Mouse (Mus musculus): ENCODE measurements around the gene Wipf1. TPM values are rescaled to one million over a fixed set of nuclear protein-coding genes. Genes with fewer than 3 reads are reported as not detected.

Wipf1 gene
- polyA plus RNA-seq, 1 experiment: 47.3 TPM

GRCm38 (mm10) chr2:73404442-73404841, 125.1 kb downstream of the Wipf1 start:
- H3K27ac ChIP-seq (ENCODE audit: control insufficient read depth, insufficient read depth, low read depth, low read length, poor library complexity): no peak overlapping the region
- no peak for TF ChIP-seq CTCF (IDR thresholded peaks at IDR 0.05; ENCODE audit: control insufficient read depth, insufficient read depth, low read length)
- H3K4me3 ChIP-seq (replicated peaks; ENCODE audit: control insufficient read depth, low read depth, low read length): no peak overlapping the region
- H3K4me1 ChIP-seq (ENCODE audit: control insufficient read depth, insufficient read depth, low read length): no peaks in the 10 kb centered on the region
- 73% methylated on average over 9 of the region's 9 CpGs for WGBS

GRCm38 (mm10) chr2:73403385-73404013, 126.0 kb downstream of the Wipf1 start:
- no peak overlapping the region for H3K4me3 ChIP-seq (replicated peaks; ENCODE audit: control insufficient read depth, low read depth, low read length)
- TF ChIP-seq CTCF (IDR thresholded peaks at IDR 0.05; ENCODE audit: control insufficient read depth, insufficient read depth, low read length): no peak
- no peak for TF ChIP-seq POLR2A (IDR thresholded peaks at IDR 0.05; ENCODE audit: borderline replicate concordance, control insufficient read depth, low read depth, low read length)
- no peaks in the 10 kb centered on the region; the same call in 1 of the 2 replicates for H3K4me1 ChIP-seq (ENCODE audit: control insufficient read depth, insufficient read depth, low read length)
- no peak overlapping the region for H3K27ac ChIP-seq (ENCODE audit: control insufficient read depth, insufficient read depth, low read depth, low read length, poor library complexity)
- 62% methylated on average over 15 of the region's 15 CpGs for WGBS

- 21% methylated on average over 1 of the region's 1 CpGs for WGBS
These were observed 127.8 kb downstream of the Wipf1 start for GRCm38 (mm10) chr2:73401689-73402088.

GRCm38 (mm10) chr2:73397476-73397875, 132.1 kb downstream of the Wipf1 start:
- Histone ChIP-seq H3K4me3 (replicated peaks; ENCODE audit: control insufficient read depth, low read depth, low read length) (no peak overlapping the region), H3K27ac (ENCODE audit: control insufficient read depth, insufficient read depth, low read depth, low read length, poor library complexity) (no peak overlapping the region), H3K4me1 (ENCODE audit: control insufficient read depth, insufficient read depth, low read length) (no peaks in the 10 kb centered on the region; the same call in none of the 2 replicates)
- TF ChIP-seq POLR2A (IDR thresholded peaks at IDR 0.05; ENCODE audit: borderline replicate concordance, control insufficient read depth, low read depth, low read length): no peak
- no peak for TF ChIP-seq CTCF (IDR thresholded peaks at IDR 0.05; ENCODE audit: control insufficient read depth, insufficient read depth, low read length)
- 93% methylated on average over 2 of the region's 2 CpGs for WGBS

More at GRCm38 (mm10) chr2:73401689-73402088, 127.8 kb downstream of the Wipf1 start:
- no peak overlapping the region for H3K4me3 ChIP-seq (replicated peaks; ENCODE audit: control insufficient read depth, low read depth, low read length)
- no peaks in the 10 kb centered on the region; the same call in none of the 2 replicates for H3K4me1 ChIP-seq (ENCODE audit: control insufficient read depth, insufficient read depth, low read length)
- no peak for TF ChIP-seq POLR2A (IDR thresholded peaks at IDR 0.05; ENCODE audit: borderline replicate concordance, control insufficient read depth, low read depth, low read length)
- no peak for TF ChIP-seq CTCF (IDR thresholded peaks at IDR 0.05; ENCODE audit: control insufficient read depth, insufficient read depth, low read length)
- H3K27ac ChIP-seq (ENCODE audit: control insufficient read depth, insufficient read depth, low read depth, low read length, poor library complexity): no peak overlapping the region

- H3K4me1 ChIP-seq (ENCODE audit: control insufficient read depth, insufficient read depth, low read length): no peaks in the 10 kb centered on the region; the same call in none of the 2 replicates
- WGBS: 45% methylated on average over 3 of the region's 3 CpGs
- H3K27ac ChIP-seq (ENCODE audit: control insufficient read depth, insufficient read depth, low read depth, low read length, poor library complexity): no peak overlapping the region
- H3K4me3 ChIP-seq (replicated peaks; ENCODE audit: control insufficient read depth, low read depth, low read length): no peak overlapping the region
- TF ChIP-seq POLR2A (IDR thresholded peaks at IDR 0.05; ENCODE audit: borderline replicate concordance, control insufficient read depth, low read depth, low read length): no peak
- TF ChIP-seq CTCF (IDR thresholded peaks at IDR 0.05; ENCODE audit: control insufficient read depth, insufficient read depth, low read length): no peak
These were observed 132.7 kb downstream of the Wipf1 start for GRCm38 (mm10) chr2:73396828-73397325.

GRCm38 (mm10) chr2:73395516-73395915, 134.0 kb downstream of the Wipf1 start:
- Histone ChIP-seq H3K4me3 (replicated peaks; ENCODE audit: control insufficient read depth, low read depth, low read length) (no peak overlapping the region), H3K4me1 (ENCODE audit: control insufficient read depth, insufficient read depth, low read length) (no peaks in the 10 kb centered on the region; the same call in none of the 2 replicates), H3K27ac (ENCODE audit: control insufficient read depth, insufficient read depth, low read depth, low read length, poor library complexity) (no peak overlapping the region)
- TF ChIP-seq CTCF (IDR thresholded peaks at IDR 0.05; ENCODE audit: control insufficient read depth, insufficient read depth, low read length) (no peak), POLR2A (IDR thresholded peaks at IDR 0.05; ENCODE audit: borderline replicate concordance, control insufficient read depth, low read depth, low read length) (no peak)
- 71% methylated on average over 8 of the region's 8 CpGs for WGBS

GRCm38 (mm10) chr2:73394476-73394875, 135.1 kb downstream of the Wipf1 start:
- TF ChIP-seq POLR2A (IDR thresholded peaks at IDR 0.05; ENCODE audit: borderline replicate concordance, control insufficient read depth, low read depth, low read length) (no peak), CTCF (IDR thresholded peaks at IDR 0.05; ENCODE audit: control insufficient read depth, insufficient read depth, low read length) (no peak)
- H3K4me1 ChIP-seq (ENCODE audit: control insufficient read depth, insufficient read depth, low read length): no peaks in the 10 kb centered on the region; the same call in none of the 2 replicates
- H3K27ac ChIP-seq (ENCODE audit: control insufficient read depth, insufficient read depth, low read depth, low read length, poor library complexity): no peak overlapping the region
- WGBS: 84% methylated on average over 3 of the region's 3 CpGs
- no peak overlapping the region for H3K4me3 ChIP-seq (replicated peaks; ENCODE audit: control insufficient read depth, low read depth, low read length)

GRCm38 (mm10) chr2:73392772-73393171, 136.8 kb downstream of the Wipf1 start:
- WGBS: 56% methylated on average over 2 of the region's 2 CpGs
- Histone ChIP-seq H3K4me3 (replicated peaks; ENCODE audit: control insufficient read depth, low read depth, low read length) (no peak overlapping the region), H3K4me1 (ENCODE audit: control insufficient read depth, insufficient read depth, low read length) (no peaks in the 10 kb centered on the region; the same call in 1 of the 2 replicates), H3K27ac (ENCODE audit: control insufficient read depth, insufficient read depth, low read depth, low read length, poor library complexity) (no peak overlapping the region)
- TF ChIP-seq CTCF (IDR thresholded peaks at IDR 0.05; ENCODE audit: control insufficient read depth, insufficient read depth, low read length) (no peak), POLR2A (IDR thresholded peaks at IDR 0.05; ENCODE audit: borderline replicate concordance, control insufficient read depth, low read depth, low read length) (no peak)
